Mouse (Mus musculus) G1E (cell line): Measurements from ENCODE around the gene Plg. TPM values are rescaled to one million over a fixed set of nuclear protein-coding genes. Genes with fewer than 3 reads are reported as not detected.

Experiments used
- ATAC-seq: 2 replicates; pipeline ENCODE4 v1.8.0; 2016; ENCODE audit warnings: mild to moderate bottlenecking; ENCODE audit not compliant: insufficient number of reproducible peaks, poor library complexity, low FRiP score, severe bottlenecking; ENCODE audit errors: extremely low read depth
- DNase-seq: peaks from one replicate; pipeline ENCODE4 v3.0.0; 2012; ENCODE audit warnings: low spot score
- H3K27me3 ChIP-seq: 2 replicates; pipeline ENCODE4 v1.6.1; 2012; ENCODE audit warnings: mild to moderate bottlenecking, low read length, inconsistent platforms; ENCODE audit not compliant: insufficient read depth
- H3K36me3 ChIP-seq: replicated peaks from 2 replicates; pipeline ENCODE3; 2012; ENCODE audit warnings: mild to moderate bottlenecking, inconsistent platforms
- H3K4me1 ChIP-seq: 2 replicates; pipeline ENCODE4 v1.6.1; 2012; ENCODE audit warnings: low read depth, low read length, inconsistent platforms, mixed read lengths; ENCODE audit not compliant: insufficient read depth
- H3K4me3 ChIP-seq: 2 replicates; pipeline ENCODE4 v1.5.1; 2012; ENCODE audit warnings: low read depth, mild to moderate bottlenecking, inconsistent platforms, low read length, moderate library complexity, mixed read lengths
- H3K9me3 ChIP-seq: replicated peaks from 2 replicates; pipeline ENCODE4 v1.6.1; 2012; ENCODE audit warnings: inconsistent platforms
- CTCF ChIP-seq: IDR thresholded peaks from 2 replicates; pipeline ENCODE4 v1.5.1; 2012; ENCODE audit warnings: low read depth, low read length, inconsistent platforms, mixed read lengths
- GATA1 ChIP-seq: IDR thresholded peaks from 2 replicates; pipeline ENCODE4 v1.6.1; 2012; ENCODE audit warnings: borderline replicate concordance, low read length, inconsistent platforms, mixed read lengths
- GATA2 ChIP-seq: IDR thresholded peaks from 2 replicates; pipeline ENCODE4 v1.6.1; 2012; ENCODE audit warnings: low read depth, low read length, inconsistent platforms, borderline replicate concordance
- POLR2AphosphoS5 ChIP-seq: IDR thresholded peaks from 2 replicates; pipeline ENCODE4 v1.6.1; 2012; ENCODE audit warnings: low read depth, low read length, inconsistent platforms; ENCODE audit not compliant: insufficient replicate concordance
- TAL1 ChIP-seq: conservative IDR thresholded peaks from 2 replicates; pipeline ENCODE4 v1.6.1; 2012; ENCODE audit warnings: low read depth, low read length, inconsistent platforms, mixed read lengths
- polyA plus RNA-seq: library from polyadenylated mRNA; stranded (reverse); fragments of >175 nt; gene quantifications from 2 replicates; pipeline ENCODE4 v1.2.3, GENCODE M21; 2012
- total RNA-seq, 2 experiments: library from RNA; stranded (forward) in 1 of 2; stranded (reverse) in 1 of 2; fragments of 200-1000 nt in 1 of 2; fragments of >200 nt in 1 of 2; fragmentation: Nextera tagmentation in 1 of 2; gene quantifications; 2 replicates each; pipeline ENCODE4 v1.2.3; 2014 to 2017

Gene Plg
- total and polyA plus RNA-seq, 3 experiments, result not detected

- DNase-seq (no peak), ATAC-seq (no peak)
- peaks cover 13% of the 10 kb centered on the region for H3K9me3 ChIP-seq
- no peaks in the 10 kb centered on the region for H3K36me3 ChIP-seq
- peaks cover 54% of the 10 kb centered on the region for H3K27me3 ChIP-seq
- TF ChIP-seq POLR2AphosphoS5 (no peak), CTCF (no peak), TAL1 (no peak), GATA1 (no peak), GATA2 (no peak)
- H3K4me3 ChIP-seq, result no peak overlapping the region
- no peaks in the 10 kb centered on the region for H3K4me1 ChIP-seq
Observed at GRCm38 (mm10) chr17:12409346-12409944, 31.0 kb downstream of the Plg start.

- TF ChIP-seq GATA2 (no peak), GATA1 (no peak), POLR2AphosphoS5 (no peak), TAL1 (no peak), CTCF (no peak)
- Histone ChIP-seq H3K4me1 (peaks cover 3% of the 10 kb centered on the region; the same call in 1 of the 2 replicates), H3K27me3 (peaks cover 50% of the 10 kb centered on the region), H3K36me3 (no peaks in the 10 kb centered on the region), H3K9me3 (no peaks in the 10 kb centered on the region), H3K4me3 (no peak overlapping the region)
- DNase-seq (no peak), ATAC-seq (no peak)
Observed at GRCm38 (mm10) chr17:12412181-12412890, 33.9 kb downstream of the Plg start.

GRCm38 (mm10) chr17:12412891-12413237 lies 34.5 kb downstream of the Plg start:
- Histone ChIP-seq H3K4me1 (peaks cover 3% of the 10 kb centered on the region; the same call in 1 of the 2 replicates), H3K4me3 (no peak overlapping the region), H3K9me3 (no peaks in the 10 kb centered on the region), H3K27me3 (peaks cover 44% of the 10 kb centered on the region), H3K36me3 (no peaks in the 10 kb centered on the region)
- no peak for TF ChIP-seq TAL1
- no peak for ATAC-seq
- no peak for DNase-seq

- Histone ChIP-seq H3K9me3 (no peaks in the 10 kb centered on the region), H3K4me1 (peaks cover 5% of the 10 kb centered on the region), H3K36me3 (no peaks in the 10 kb centered on the region), H3K27me3 (peaks cover 44% of the 10 kb centered on the region), H3K4me3 (no peak overlapping the region)
- DNase-seq (no peak), ATAC-seq (no peak)
- TF ChIP-seq CTCF (no peak), GATA2 (no peak), POLR2AphosphoS5 (no peak), GATA1 (no peak), TAL1 (no peak)
Observed at GRCm38 (mm10) chr17:12415031-12415735, 36.8 kb downstream of the Plg start.

- Histone ChIP-seq H3K4me3 (no peak overlapping the region), H3K9me3 (no peaks in the 10 kb centered on the region), H3K4me1 (peaks cover 5% of the 10 kb centered on the region), H3K36me3 (no peaks in the 10 kb centered on the region), H3K27me3 (peaks cover 40% of the 10 kb centered on the region)
- DNase-seq, result no peak
- no peak for TF ChIP-seq TAL1
- ATAC-seq, result no peak
Observed at GRCm38 (mm10) chr17:12415741-12416140, 37.3 kb downstream of the Plg start.

GRCm38 (mm10) chr17:12416250-12416895 lies 38.0 kb downstream of the Plg start:
- ATAC-seq (peak; percentile 45), DNase-seq (peak; percentile 22)
- Histone ChIP-seq H3K4me3 (no peak overlapping the region), H3K4me1 (peaks cover 5% of the 10 kb centered on the region), H3K36me3 (no peaks in the 10 kb centered on the region), H3K9me3 (no peaks in the 10 kb centered on the region), H3K27me3 (peaks cover 37% of the 10 kb centered on the region)
- TF ChIP-seq CTCF, result peak; percentile 82
- TF ChIP-seq GATA2, result no peak
